Mouse (Mus musculus): ENCODE data around the gene Frrs1. TPM values are rescaled to one million over a fixed set of nuclear protein-coding genes. Genes with fewer than 3 reads are reported as not detected.
A peak's percentile ranks its signal among the peaks of the same experiment; 100 is the strongest.

Gene Frrs1
- polyA plus RNA-seq, 1 experiment = 77.9 TPM

GRCm38 (mm10) chr3:116831324-116831723 is 27.9 kb upstream of the Frrs1 start:
- Histone ChIP-seq H3K4me1 (ENCODE audit: control insufficient read depth, insufficient read depth, low read length) (no peaks in the 10 kb centered on the region), H3K27ac (ENCODE audit: insufficient read depth, low read depth, low read length) (no peak overlapping the region), H3K4me3 (ENCODE audit: insufficient read depth, low read length) (no peak overlapping the region)
- TF ChIP-seq CTCF (IDR thresholded peaks at IDR 0.05; ENCODE audit: low read depth, low read length) (no peak), POLR2A (IDR thresholded peaks at IDR 0.05; ENCODE audit: borderline replicate concordance, low read depth, low read length) (no peak)

DNA sequence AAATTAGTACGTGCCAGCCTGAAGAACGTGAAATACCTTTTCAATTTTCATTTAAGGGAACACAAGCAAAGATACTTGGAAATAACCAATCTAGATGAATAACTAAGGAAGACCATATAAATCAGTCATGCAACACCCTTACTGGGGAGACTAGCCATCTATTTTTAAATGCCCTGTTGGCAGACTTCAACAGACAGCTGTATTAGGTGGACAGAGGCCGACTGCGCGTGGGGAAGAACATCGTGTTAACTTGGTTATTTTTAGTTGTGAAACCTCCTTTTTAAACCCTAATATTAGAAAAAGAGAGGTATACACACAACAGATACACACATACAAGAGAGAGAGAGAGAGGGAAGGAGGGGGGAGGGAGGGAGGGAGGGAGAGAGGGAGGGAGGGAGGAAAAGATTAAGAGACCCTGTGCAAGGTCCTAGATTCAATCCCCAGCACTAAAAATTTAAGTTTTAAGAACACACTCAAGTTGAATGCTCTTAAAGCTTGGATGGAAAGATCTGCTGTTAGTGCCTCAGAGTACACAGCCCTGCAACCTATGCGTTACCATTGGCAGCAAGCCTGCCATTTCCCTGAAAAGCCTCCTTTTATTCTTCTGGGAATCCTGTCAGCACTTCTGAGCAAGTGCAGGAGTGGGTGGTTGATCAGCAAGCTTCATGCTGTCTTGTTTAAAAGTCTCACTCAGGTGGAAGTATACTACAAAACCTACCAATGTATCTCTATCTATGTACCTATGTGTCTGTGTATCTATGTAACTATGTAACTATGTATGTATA is 26.5 kb upstream of the Frrs1 start:
- TF ChIP-seq CTCF (IDR thresholded peaks at IDR 0.05; ENCODE audit: low read depth, low read length) (no peak), POLR2A (IDR thresholded peaks at IDR 0.05; ENCODE audit: borderline replicate concordance, low read depth, low read length) (no peak)
- H3K27ac ChIP-seq (ENCODE audit: insufficient read depth, low read depth, low read length) = no peak overlapping the region
- H3K4me1 ChIP-seq (ENCODE audit: control insufficient read depth, insufficient read depth, low read length) = no peaks in the 10 kb centered on the region
- H3K4me3 ChIP-seq (ENCODE audit: insufficient read depth, low read length) = no peak overlapping the region

GRCm38 (mm10) chr3:116833491-116833890 is 25.8 kb upstream of the Frrs1 start:
- TF ChIP-seq POLR2A (IDR thresholded peaks at IDR 0.05; ENCODE audit: borderline replicate concordance, low read depth, low read length) (no peak), CTCF (IDR thresholded peaks at IDR 0.05; ENCODE audit: low read depth, low read length) (no peak)
- Histone ChIP-seq H3K27ac (ENCODE audit: insufficient read depth, low read depth, low read length) (no peak overlapping the region), H3K4me3 (ENCODE audit: insufficient read depth, low read length) (no peak overlapping the region), H3K4me1 (ENCODE audit: control insufficient read depth, insufficient read depth, low read length) (no peaks in the 10 kb centered on the region)

DNA sequence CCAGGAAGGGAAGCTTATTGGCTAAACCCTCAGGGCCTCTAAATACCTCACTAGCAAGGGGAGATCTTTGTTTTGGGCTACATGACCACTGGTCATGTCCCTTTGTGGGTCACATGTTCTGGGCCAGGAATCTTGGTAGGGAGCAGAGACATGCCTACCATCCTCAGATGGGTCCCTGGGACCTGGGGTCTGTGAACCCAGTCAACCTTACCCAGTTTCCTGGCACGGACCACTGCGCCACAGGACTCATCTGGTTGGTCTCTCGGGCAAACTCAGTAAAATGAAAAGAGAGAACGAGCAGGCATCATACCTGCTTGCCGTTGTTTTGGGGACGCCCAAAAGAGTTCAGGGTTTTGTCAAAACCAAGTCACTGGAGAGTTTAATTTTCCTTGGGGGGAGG is 25.0 kb upstream of the Frrs1 start:
- no peak overlapping the region for H3K27ac ChIP-seq (ENCODE audit: insufficient read depth, low read depth, low read length)
- H3K4me1 ChIP-seq (ENCODE audit: control insufficient read depth, insufficient read depth, low read length) = no peaks in the 10 kb centered on the region
- no peak overlapping the region for H3K4me3 ChIP-seq (ENCODE audit: insufficient read depth, low read length)
- TF ChIP-seq CTCF (IDR thresholded peaks at IDR 0.05; ENCODE audit: low read depth, low read length) (no peak), POLR2A (IDR thresholded peaks at IDR 0.05; ENCODE audit: borderline replicate concordance, low read depth, low read length) (no peak)

GRCm38 (mm10) chr3:116835350-116835749 is 23.9 kb upstream of the Frrs1 start:
- H3K4me1 ChIP-seq (ENCODE audit: control insufficient read depth, insufficient read depth, low read length) = no peaks in the 10 kb centered on the region
- no peak overlapping the region for H3K27ac ChIP-seq (ENCODE audit: insufficient read depth, low read depth, low read length)
- TF ChIP-seq CTCF (IDR thresholded peaks at IDR 0.05; ENCODE audit: low read depth, low read length) (no peak), POLR2A (IDR thresholded peaks at IDR 0.05; ENCODE audit: borderline replicate concordance, low read depth, low read length) (no peak)
- no peak overlapping the region for H3K4me3 ChIP-seq (ENCODE audit: insufficient read depth, low read length)

GRCm38 (mm10) chr3:116835770-116836680 is 23.2 kb upstream of the Frrs1 start:
- H3K4me1 ChIP-seq (ENCODE audit: control insufficient read depth, insufficient read depth, low read length) = no peaks in the 10 kb centered on the region
- H3K27ac ChIP-seq (ENCODE audit: insufficient read depth, low read depth, low read length) = no peak overlapping the region

DNA sequence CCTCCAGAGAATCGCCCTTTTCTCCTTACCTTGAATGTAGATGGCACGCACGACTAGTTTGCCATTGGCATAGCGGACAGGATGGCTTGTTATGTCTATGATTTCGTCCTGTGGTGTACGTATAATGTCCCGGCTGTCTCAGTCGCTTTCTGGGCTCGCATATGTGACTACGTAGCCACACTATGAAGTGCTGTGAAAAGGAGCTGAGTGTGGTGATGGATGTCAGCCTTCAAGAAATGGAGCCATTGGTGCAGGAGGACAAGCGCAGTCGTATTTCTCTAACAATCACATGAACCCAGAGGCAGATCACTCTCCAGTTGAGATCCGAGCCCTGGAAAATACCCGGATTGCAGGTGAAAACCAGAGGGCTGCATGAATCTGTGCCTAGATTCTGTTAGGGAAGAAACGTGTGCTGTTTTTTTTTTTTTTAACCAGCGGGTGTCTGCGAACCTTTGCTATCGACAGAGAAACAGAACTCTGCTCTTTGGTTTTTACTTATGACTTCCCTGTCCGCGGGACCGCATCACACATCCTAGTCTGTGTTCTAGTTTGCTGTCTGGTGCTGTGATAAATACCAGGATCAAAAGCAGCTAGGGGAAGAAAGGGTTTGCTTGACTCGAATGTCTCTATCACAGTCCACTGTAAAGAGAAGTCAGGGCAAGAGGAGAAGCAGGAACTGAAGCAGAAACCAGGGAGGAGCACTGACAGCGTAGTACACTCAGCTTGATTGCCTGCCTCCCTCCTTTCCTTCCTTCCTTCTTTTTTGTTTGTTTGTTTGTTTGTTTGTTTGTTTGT is 22.4 kb upstream of the Frrs1 start:
- no peak for TF ChIP-seq POLR2A (IDR thresholded peaks at IDR 0.05; ENCODE audit: borderline replicate concordance, low read depth, low read length)
- TF ChIP-seq CTCF (IDR thresholded peaks at IDR 0.05; ENCODE audit: low read depth, low read length) = no peak
- Histone ChIP-seq H3K4me1 (ENCODE audit: control insufficient read depth, insufficient read depth, low read length) (no peaks in the 10 kb centered on the region), H3K4me3 (ENCODE audit: insufficient read depth, low read length) (no peak overlapping the region), H3K27ac (ENCODE audit: insufficient read depth, low read depth, low read length) (no peak overlapping the region)

More at GRCm38 (mm10) chr3:116835770-116836680, 23.2 kb upstream of the Frrs1 start:
- peak overlapping the region; percentile 33 for H3K4me3 ChIP-seq (ENCODE audit: insufficient read depth, low read length)
- TF ChIP-seq POLR2A (IDR thresholded peaks at IDR 0.05; ENCODE audit: borderline replicate concordance, low read depth, low read length) = no peak
- TF ChIP-seq CTCF (IDR thresholded peaks at IDR 0.05; ENCODE audit: low read depth, low read length) = peak; percentile 33; the same call in 1 of the 2 replicates

DNA sequence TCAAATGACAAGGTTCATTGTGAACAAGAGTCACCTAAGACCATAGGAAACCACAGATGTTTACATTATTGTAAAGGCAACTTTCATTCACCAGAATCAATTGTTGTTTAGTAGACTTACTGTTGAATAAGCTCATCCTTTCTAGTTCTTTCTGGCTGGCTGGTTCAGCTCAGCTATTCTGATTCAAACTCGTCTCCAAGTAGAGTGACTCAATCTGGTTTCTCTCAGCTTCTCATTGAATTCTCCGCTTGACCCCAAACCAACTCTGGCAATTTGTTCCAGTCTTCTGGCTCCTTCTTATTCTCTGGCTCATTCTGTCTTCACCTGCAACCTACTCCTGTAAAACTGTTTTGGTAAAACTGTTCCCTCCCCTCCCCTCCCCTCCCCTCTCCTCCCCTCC is 18.0 kb upstream of the Frrs1 start:
- TF ChIP-seq CTCF (IDR thresholded peaks at IDR 0.05; ENCODE audit: low read depth, low read length) (no peak), POLR2A (IDR thresholded peaks at IDR 0.05; ENCODE audit: borderline replicate concordance, low read depth, low read length) (no peak)
- Histone ChIP-seq H3K27ac (ENCODE audit: insufficient read depth, low read depth, low read length) (no peak overlapping the region), H3K4me3 (ENCODE audit: insufficient read depth, low read length) (no peak overlapping the region), H3K4me1 (ENCODE audit: control insufficient read depth, insufficient read depth, low read length) (peaks cover 22% of the 10 kb centered on the region)

DNA sequence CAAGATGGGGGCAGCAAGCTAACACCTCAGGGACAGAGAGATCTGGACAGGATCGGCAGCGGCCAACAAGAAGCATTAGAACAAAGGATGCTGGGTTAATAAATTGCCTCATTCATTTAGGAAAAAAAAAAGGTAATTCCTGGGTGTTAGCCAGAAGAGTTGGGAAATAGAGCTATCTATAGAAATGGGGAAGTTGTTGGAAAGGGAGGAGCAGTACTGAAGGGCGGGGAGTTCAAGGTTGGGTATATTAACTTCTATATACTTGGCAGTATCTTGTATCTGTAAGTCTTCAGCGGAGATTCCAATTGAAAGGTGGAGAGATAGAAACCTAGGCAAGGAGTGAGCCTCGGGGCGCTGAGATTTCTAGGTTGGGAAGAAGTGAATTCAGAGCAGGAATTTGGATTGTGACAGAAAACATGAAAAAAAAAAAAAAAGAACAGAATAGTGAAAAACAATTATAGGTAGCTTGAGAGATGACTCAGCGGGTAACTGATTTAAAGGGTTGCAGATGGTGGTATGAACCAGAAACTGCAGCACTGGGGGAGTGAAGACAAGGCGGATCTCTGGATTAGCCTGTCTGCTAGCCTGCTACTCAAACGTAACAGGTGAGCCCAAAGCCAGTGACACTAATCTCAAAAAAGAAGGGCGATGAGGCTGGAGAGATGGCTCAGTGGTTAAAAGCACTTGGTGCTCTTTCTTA is 14.2 kb upstream of the Frrs1 start:
- peak overlapping the region; percentile 76 for H3K27ac ChIP-seq (ENCODE audit: insufficient read depth, low read depth, low read length)

More for the DNA sequence above, 14.2 kb upstream of the Frrs1 start:
- TF ChIP-seq POLR2A (IDR thresholded peaks at IDR 0.05; ENCODE audit: borderline replicate concordance, low read depth, low read length) (no peak), CTCF (IDR thresholded peaks at IDR 0.05; ENCODE audit: low read depth, low read length) (no peak)
- Histone ChIP-seq H3K4me1 (ENCODE audit: control insufficient read depth, insufficient read depth, low read length) (peaks cover 52% of the 10 kb centered on the region), H3K4me3 (ENCODE audit: insufficient read depth, low read length) (peak overlapping the region; percentile 34)
